Mouse (Mus musculus) lung, postnatal 10 days (tissue): ENCODE data around the gene Vmn2r2.

Experiments used
- DNase-seq: peaks from one replicate; pipeline ENCODE4 v3.0.0; 2021

The Vmn2r2 gene

GRCm38 (mm10) chr3:64141878-64142508 is at the start of gene Vmn2r2:
Gene Vmn2r2, minus strand, starts transcription at chr3:64141928.
- DNase-seq, result no peak

GRCm38 (mm10) chr3:64113352-64114046 is 28.2 kb downstream of the Vmn2r2 start:
- no peak for DNase-seq

GRCm38 (mm10) chr3:64112707-64113106 is 29.0 kb downstream of the Vmn2r2 start:
- no peak for DNase-seq

GRCm38 (mm10) chr3:64081247-64081646 is 60.5 kb downstream of the Vmn2r2 start, which contains the start of gene Vmn2r1:
Gene Vmn2r1, plus strand, starts transcription at chr3:64081547.
- no peak for DNase-seq
